In the genomic region with DNA sequence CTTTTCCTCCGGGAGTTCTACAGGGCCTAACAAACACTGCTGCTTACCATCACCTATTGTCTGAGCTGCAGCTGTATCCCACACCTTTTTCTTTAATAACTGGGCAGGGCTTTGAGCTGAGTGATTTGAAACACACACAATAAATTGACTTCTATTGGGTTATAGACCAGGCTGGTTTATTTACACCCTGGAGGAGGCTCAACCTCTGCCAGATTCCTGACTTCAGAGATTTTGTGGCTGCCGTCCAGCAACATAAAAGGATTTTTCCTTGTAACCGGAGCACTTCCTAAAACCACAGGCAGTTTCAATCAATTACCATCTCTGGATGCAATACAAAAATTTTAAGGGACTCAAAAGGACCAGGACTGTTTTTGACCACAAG, we compare ENCODE assay signal across 9 mouse cellular contexts.
DNase-seq lines count a peak whose midpoint lies in the region; ATAC-seq and TF ChIP-seq lines count a peak whose summit lies in the region.
"Had no signal": no experiment of that assay in that cellular context is flagged by ENCODE, and none has a peak within 500 bp of the region (broad histone marks: within the 10 kb centered on the region; RNA-seq: fewer than 3 reads in every experiment).

No protein-coding gene starts in this region.

- no peaks in the 10 kb centered on the region for H3K36me3 ChIP-seq in hindbrain, embryonic 13.5 days
- no peaks in the 10 kb centered on the region for H3K36me3 ChIP-seq in limb, embryonic 14.5 days (ENCODE audit: control insufficient read depth, insufficient read depth, low read length)

- peak; percentile 42 to 78 for DNase-seq in adrenal gland, adult (ENCODE audit: inconsistent age in 2 of 2, low spot score in 1 of 2)
- DNase-seq in adrenal gland, postnatal 4 days (ENCODE audit: low spot score in 2 of 2) = no peak
- DNase-seq in limb, embryonic 14.5 days (ENCODE audit: low spot score) = peak; percentile 95
- DNase-seq in thymus, postnatal 36 days = no peak

- no peak overlapping the region for H3K4me2 ChIP-seq in hindbrain, embryonic 13.5 days
- H3K4me2 ChIP-seq in limb, embryonic 14.5 days (replicated peaks; ENCODE audit: low read depth, low read length, severe bottlenecking) = peak overlapping the region; percentile 22

- TF ChIP-seq POLR2A in embryonic fibroblast, embryonic 13.5 days (IDR thresholded peaks at IDR 0.05; ENCODE audit: low read depth, low read length) = no peak
- no peak for TF ChIP-seq POLR2A in limb, embryonic 14.5 days (IDR thresholded peaks at IDR 0.05; ENCODE audit: borderline replicate concordance, extremely low read depth, insufficient read depth, insufficient read length)

- no peaks in the 10 kb centered on the region for H3K9me3 ChIP-seq in hindbrain, embryonic 13.5 days
- H3K9me3 ChIP-seq in limb, embryonic 14.5 days (ENCODE audit: control insufficient read depth, low read length) = no peaks in the 10 kb centered on the region
- H3K9me3 ChIP-seq: megakaryocyte, embryonic 14.5 days had no signal

- ATAC-seq in hindbrain, embryonic 13.5 days (ENCODE audit: low FRiP score) = no peak
- peak; percentile 75 for ATAC-seq in limb, embryonic 14.5 days (ENCODE audit: low FRiP score, low read depth)
- ATAC-seq in megakaryocyte-erythroid progenitor cell, adult 5-6 weeks (replicated peaks; ENCODE audit: low FRiP score, low TSS enrichment, poor library complexity, severe bottlenecking) = no peak
- no peak for ATAC-seq in activated CD4-positive, CD25-positive, alpha-beta regulatory T cell, adult 4 months

- H3K27me3 ChIP-seq in hindbrain, embryonic 13.5 days = no peaks in the 10 kb centered on the region
- H3K27me3 ChIP-seq in limb, embryonic 14.5 days (ENCODE audit: control insufficient read depth, insufficient read depth, low read length) = no peaks in the 10 kb centered on the region

- H3K4me1 ChIP-seq in embryonic fibroblast, embryonic 13.5 days (ENCODE audit: control insufficient read depth, insufficient read depth, low read length) = peaks cover 19% of the 10 kb centered on the region
- peaks cover 56% of the 10 kb centered on the region for H3K4me1 ChIP-seq in hindbrain, embryonic 13.5 days (replicated peaks)
- peaks cover 68% of the 10 kb centered on the region for H3K4me1 ChIP-seq in limb, embryonic 14.5 days (ENCODE audit: control insufficient read depth, insufficient read depth, low read length)
- H3K4me1 ChIP-seq: megakaryocyte, embryonic 14.5 days had no signal

- WGBS in hindbrain, embryonic 13.5 days = 26% methylated on average over 3 of the region's 3 CpGs
- WGBS in limb, embryonic 14.5 days = 2% methylated on average over 3 of the region's 3 CpGs

- peak overlapping the region; percentile 94 for H3K27ac ChIP-seq in embryonic fibroblast, embryonic 13.5 days (ENCODE audit: insufficient read depth, low read length)
- H3K27ac ChIP-seq in hindbrain, embryonic 13.5 days = peak overlapping the region; percentile 90
- peak overlapping the region; percentile 92 for H3K27ac ChIP-seq in limb, embryonic 14.5 days (replicated peaks; ENCODE audit: low read depth, low read length)

- no peak overlapping the region for H3K4me3 ChIP-seq in embryonic fibroblast, embryonic 13.5 days (ENCODE audit: insufficient read depth, low read length)
- no peak overlapping the region for H3K4me3 ChIP-seq in hindbrain, embryonic 13.5 days
- H3K4me3 ChIP-seq in limb, embryonic 14.5 days (replicated peaks; ENCODE audit: low read length) = no peak overlapping the region
- H3K4me3 ChIP-seq: megakaryocyte, embryonic 14.5 days had no signal

- no peak for TF ChIP-seq CTCF in embryonic fibroblast, embryonic 13.5 days (IDR thresholded peaks at IDR 0.05; ENCODE audit: borderline replicate concordance, insufficient read depth, low read length)

- peak overlapping the region; percentile 53; the same call in 1 of the 2 replicates for H3K9ac ChIP-seq in hindbrain, embryonic 13.5 days
- no peak overlapping the region for H3K9ac ChIP-seq in limb, embryonic 14.5 days (ENCODE audit: low read depth, low read length, severe bottlenecking)

Comparison
In these comparisons a context has a peak if more than half of its experiments do, and no peak if none do; other contexts are left out.
1. DNase-seq: peak in adrenal gland, adult (2 of 2) and limb, embryonic 14.5 days (single experiment); none in adrenal gland, postnatal 4 days (0 of 2) and thymus, postnatal 36 days (0 of 2).
2. Peak in every context shown above with its lines, with median percentiles within 50 percentile points of each other: H3K27ac ChIP-seq.